Mouse (Mus musculus): ENCODE measurements at regions not wholly inside any gene's neighbourhood (a gene's known extent, or its start where the extent isn't known, plus 50 kb on each side); places are given as distances from the start of the nearest gene placed in this dataset.

- intact Hi-C loops (cut with DNase I), result no loop called here
- DNase-seq, result peak; percentile 39 to 54
These were observed 195.3 kb downstream of the Gadd45g start for GRCm38 (mm10) chr13:52041467-52042421.

DNA sequence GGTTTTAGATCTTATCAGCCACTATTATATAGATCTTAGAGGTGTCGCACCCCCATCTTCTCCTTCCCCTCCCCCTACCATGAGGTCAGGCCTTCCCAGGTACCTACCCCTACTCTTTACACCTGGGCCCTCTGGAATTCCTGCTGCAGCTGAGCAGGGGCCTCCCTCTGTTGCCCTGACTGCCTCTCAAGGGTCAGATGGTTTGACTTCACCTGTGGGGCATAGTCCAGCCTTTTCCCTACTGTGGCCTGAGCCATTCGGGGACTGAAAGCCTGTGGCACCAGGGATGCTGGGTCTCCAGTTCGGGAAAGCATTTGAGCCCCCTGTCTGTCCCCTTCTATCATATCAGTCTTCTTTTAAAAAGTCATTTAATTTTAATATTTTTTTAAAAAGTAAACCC is 196.4 kb downstream of the Gadd45g start:
- DNase-seq, result no peak
- intact Hi-C loops (cut with DNase I), result no loop called here

GRCm38 (mm10) chr13:52043916-52044315 is 197.4 kb downstream of the Gadd45g start:
- DNase-seq, result no peak
- intact Hi-C loops (cut with DNase I), result no loop called here

GRCm38 (mm10) chr13:52045349-52045748 is 198.9 kb downstream of the Gadd45g start:
- DNase-seq, result no peak
- intact Hi-C loops (cut with DNase I), result no loop called here

DNA sequence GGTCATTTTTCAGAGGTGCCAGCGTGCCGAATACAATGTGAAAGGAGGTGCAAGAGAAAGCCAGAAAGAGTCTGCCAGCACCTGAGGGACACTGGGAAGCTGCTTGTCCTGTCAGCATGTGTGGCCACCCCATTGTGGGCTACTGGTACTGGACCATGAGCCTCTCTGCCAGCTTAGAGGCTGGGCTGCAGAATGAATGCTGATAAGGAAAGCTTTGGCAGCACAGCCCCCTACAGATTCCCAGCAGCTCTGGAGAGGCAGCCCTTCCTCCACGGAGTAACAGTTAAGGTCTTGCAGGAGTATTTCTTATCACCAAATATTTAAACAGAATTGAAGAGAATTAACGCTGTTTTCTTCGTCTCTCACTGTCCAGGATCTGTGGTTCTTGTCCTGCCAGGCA is 199.5 kb downstream of the Gadd45g start:
- no peak for DNase-seq
- intact Hi-C loops (cut with DNase I), result no loop called here

- peak in 1 of 2 experiments; percentile 22 for DNase-seq
- intact Hi-C loops (cut with DNase I), result no loop called here
These were observed 200.2 kb downstream of the Gadd45g start for GRCm38 (mm10) chr13:52046700-52047099.

DNA sequence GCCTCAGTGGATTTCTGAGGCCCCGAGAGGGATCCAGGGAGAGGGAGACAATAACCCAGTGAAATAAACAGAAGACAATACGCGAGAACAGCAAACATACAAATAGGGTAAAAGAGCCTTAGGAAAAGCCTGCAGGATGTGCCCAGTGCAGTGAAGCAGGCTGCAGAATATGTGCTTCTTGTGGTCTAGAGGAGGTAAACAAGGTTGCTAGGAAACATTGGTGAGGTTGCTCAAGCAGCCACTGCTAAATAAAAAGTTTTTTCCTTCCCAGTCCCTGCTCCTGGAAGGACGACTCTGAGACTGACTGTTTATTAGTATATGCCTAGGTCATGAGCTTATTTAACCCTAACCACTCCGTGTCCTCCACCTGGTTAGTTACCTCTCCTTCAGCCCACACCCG is 201.5 kb downstream of the Gadd45g start:
- intact Hi-C loops (cut with DNase I), result no loop called here
- DNase-seq, result no peak

- intact Hi-C loops (cut with DNase I), result no loop called here
- DNase-seq, result no peak
These were observed 202.3 kb downstream of the Gadd45g start for GRCm38 (mm10) chr13:52048777-52049176.

DNA sequence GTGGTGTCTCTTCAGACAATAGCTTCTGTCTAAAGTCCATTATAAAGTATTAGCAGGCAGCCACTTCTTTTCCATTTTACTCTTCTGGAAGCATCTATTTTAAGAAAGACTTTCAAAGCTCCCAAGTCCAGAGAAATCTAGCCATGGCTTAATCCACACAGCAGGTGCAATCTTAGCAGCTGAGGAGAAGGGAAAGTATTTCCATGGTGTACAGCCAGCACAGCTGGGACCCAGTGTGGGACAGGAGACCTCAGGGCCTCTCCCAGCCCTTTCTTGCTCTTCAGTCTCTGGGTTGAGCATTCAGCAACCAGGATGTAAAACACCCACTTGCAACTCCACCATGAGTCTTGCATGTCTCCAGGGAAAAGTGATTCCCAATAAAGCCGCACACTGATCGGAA is 202.8 kb downstream of the Gadd45g start:
- intact Hi-C loops (cut with DNase I), result no loop called here
- DNase-seq, result no peak

GRCm38 (mm10) chr13:52055741-52056140 is 209.3 kb downstream of the Gadd45g start:
- intact Hi-C loops (cut with DNase I), result no loop called here
- no peak for DNase-seq

DNA sequence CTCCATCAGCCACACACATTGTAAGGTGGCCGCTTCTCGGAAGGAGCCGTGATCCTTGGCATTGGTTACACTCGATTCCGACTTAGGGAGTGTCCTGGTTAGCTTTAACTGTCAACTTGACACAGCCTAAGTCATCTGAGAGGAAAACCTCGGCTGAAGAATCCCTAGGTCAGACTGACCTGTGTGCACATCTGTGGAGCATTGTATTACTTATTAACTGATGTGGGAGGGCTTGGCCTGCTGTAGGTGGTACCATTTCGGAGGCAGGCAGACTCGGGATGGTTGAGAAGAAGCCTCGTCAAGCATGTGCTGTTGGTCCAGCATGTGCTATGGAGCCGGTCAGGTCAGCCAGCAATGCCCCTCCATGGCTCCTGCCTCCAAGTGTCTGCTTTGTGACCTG is 211.0 kb downstream of the Gadd45g start:
- intact Hi-C loops (cut with DNase I), result no loop called here
- no peak for DNase-seq

GRCm38 (mm10) chr13:52059756-52060417 is 213.4 kb downstream of the Gadd45g start:
- intact Hi-C loops (cut with DNase I), result no loop called here
- DNase-seq, result no peak

GRCm38 (mm10) chr13:52060418-52060870 is 214.0 kb downstream of the Gadd45g start:
- DNase-seq, result no peak
- intact Hi-C loops (cut with DNase I), result no loop called here

DNA sequence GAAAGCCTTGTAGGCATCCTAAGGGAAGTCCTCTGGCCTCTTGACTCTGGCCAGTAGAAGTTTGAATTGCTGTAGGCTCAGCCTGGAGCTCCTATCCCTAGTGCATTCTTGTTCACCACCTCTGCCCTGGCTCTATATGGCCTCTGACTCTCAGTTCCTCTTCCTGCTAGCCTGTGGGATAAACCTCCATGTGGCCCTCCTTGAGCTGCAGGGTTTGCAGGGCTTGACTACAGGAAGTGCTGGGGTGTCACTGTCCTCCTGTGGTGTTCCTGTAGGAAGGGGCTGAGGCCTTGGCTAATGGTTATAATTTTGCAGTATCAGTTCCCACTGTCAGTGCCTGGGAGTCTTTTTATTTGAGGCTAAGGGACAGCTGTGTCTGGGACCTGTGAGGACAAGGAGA is 215.0 kb downstream of the Gadd45g start:
- intact Hi-C loops (cut with DNase I), result no loop called here
- DNase-seq, result no peak

- no peak for DNase-seq
- intact Hi-C loops (cut with DNase I), result no loop called here
These were observed 215.4 kb downstream of the Gadd45g start for GRCm38 (mm10) chr13:52061881-52062280.

GRCm38 (mm10) chr13:52062576-52062975 is 216.1 kb downstream of the Gadd45g start:
- intact Hi-C loops (cut with DNase I), result no loop called here
- DNase-seq, result no peak

GRCm38 (mm10) chr13:52065274-52065673 is 218.8 kb downstream of the Gadd45g start:
- no peak for DNase-seq
- intact Hi-C loops (cut with DNase I), result no loop called here

GRCm38 (mm10) chr13:52065720-52066119 is 219.2 kb downstream of the Gadd45g start:
- intact Hi-C loops (cut with DNase I), result no loop called here
- DNase-seq, result no peak

DNA sequence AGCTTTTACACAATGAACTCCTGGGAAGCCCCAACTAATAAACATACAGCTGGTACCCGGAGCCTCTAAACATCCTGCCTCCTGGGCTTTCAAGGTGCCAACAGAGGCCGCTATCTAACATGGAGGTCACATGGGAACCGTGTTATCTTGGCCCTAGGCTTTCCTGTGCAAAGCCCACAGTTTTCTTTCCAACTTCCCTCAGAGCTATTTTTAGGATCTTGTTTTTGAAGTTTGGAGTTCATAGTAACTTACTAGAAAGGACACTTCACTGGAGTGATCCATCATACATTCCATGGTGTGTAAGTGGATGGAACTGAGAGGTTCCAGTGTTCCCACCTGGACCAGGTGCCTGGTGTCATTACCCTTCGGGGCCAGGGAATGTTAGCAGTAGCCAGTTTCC is 220.6 kb downstream of the Gadd45g start:
- intact Hi-C loops (cut with DNase I), result no loop called here
- no peak for DNase-seq

GRCm38 (mm10) chr13:52068886-52069439 is 222.5 kb downstream of the Gadd45g start:
- DNase-seq, result no peak
- intact Hi-C loops (cut with DNase I), result no loop called here

DNA sequence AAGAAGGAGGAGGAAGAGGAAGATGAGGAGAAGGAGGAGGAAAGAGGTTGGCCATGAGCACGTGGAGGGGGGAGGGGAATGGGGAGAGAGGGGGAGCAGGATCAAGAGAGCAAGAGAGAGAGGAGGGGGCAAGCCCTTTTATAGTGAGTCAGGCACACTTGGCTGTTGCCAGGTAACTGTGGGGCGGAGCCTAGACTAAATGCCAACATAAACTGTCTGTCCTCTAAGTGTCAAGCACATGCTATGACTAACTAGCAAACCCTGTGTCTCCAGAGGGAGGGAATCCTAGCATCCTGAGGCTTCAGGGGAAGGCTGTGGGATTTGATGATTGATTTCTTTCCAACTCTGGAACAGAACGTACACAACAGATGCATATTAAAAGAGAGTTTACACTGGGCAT is 223.2 kb downstream of the Gadd45g start:
- intact Hi-C loops (cut with DNase I), result loop anchor here (5.0 kb wide), 1 partner anchor 92 kb away; no protein-coding TSS in a partner anchor

More for the DNA sequence above, 223.2 kb downstream of the Gadd45g start:
- DNase-seq, result no peak

Measured in gastrocnemius, postnatal 36 days (tissue).